Mouse (Mus musculus): ENCODE measurements around the gene Pgam5.

The Pgam5 gene

DNA sequence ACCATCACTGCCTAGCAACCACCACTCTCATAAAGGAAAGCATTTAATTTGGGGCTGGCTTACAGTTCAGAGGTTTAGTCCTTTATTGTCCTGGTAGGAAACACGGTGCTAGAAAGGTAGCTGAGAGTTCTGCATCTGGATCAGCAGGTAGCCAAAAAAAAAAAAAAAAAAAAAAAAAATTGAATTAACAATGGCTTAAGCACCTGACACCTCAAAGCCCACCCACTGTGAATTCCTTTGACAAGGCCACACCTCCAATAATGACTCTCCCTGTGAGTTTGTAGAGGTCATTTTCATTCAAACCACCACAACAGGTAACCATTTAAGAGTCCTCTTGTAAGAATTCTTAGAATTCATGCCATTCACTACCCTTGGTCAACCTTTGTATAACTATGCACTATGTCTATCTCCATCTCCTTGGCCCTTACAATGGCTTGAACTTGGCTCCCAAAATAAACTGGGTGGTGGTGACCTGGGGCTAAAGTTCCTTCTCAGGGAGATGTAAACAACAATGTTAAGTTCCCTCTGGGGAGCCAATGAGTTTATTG lies 42.3 kb downstream of the Pgam5 start:
- no peak for DNase-seq

GRCm38 (mm10) chr5:110225056-110225455 lies 44.7 kb downstream of the Pgam5 start:
- DNase-seq: no peak

GRCm38 (mm10) chr5:110222757-110223156 lies 47.0 kb downstream of the Pgam5 start:
- DNase-seq: peak; percentile 35

GRCm38 (mm10) chr5:110220331-110220730 lies 49.4 kb downstream of the Pgam5 start:
- no peak for DNase-seq

GRCm38 (mm10) chr5:110216780-110217179 lies 52.9 kb downstream of the Pgam5 start:
- peak; percentile 57 for DNase-seq

DNA sequence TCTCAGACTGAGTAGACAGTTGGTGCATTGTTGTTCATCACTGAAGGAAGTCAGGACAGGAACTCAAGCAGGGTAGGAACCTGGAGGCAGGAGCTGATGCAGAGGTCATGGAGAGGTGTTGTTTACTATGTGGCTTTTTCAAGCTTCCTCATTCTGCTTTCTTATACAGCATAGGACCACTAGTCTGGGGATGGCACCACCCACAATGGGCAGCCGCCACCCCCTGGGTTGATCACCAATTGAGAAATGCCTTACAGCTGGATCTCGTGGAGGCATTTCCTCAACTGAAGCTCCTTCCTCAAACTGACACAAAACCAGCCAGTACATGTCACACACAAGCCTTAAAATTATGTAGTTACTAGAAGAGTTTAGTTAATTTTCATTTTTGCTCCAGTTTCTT lies 58.4 kb downstream of the Pgam5 start:
- DNase-seq: no peak
